Mouse (Mus musculus) embryo, embryonic 10.5 days (tissue): ENCODE data around the gene Lin7b.
"Not testable (repeated sequence)": the region's sequence is repeated elsewhere in the genome, so short reads cannot be mapped to it uniquely, and the experiment has no call there.

Source experiments
- DNase-seq: peaks from one replicate; pipeline ENCODE4 v3.0.0-alpha.2; 2015; ENCODE audit warnings: low spot score

The Lin7b gene

DNA sequence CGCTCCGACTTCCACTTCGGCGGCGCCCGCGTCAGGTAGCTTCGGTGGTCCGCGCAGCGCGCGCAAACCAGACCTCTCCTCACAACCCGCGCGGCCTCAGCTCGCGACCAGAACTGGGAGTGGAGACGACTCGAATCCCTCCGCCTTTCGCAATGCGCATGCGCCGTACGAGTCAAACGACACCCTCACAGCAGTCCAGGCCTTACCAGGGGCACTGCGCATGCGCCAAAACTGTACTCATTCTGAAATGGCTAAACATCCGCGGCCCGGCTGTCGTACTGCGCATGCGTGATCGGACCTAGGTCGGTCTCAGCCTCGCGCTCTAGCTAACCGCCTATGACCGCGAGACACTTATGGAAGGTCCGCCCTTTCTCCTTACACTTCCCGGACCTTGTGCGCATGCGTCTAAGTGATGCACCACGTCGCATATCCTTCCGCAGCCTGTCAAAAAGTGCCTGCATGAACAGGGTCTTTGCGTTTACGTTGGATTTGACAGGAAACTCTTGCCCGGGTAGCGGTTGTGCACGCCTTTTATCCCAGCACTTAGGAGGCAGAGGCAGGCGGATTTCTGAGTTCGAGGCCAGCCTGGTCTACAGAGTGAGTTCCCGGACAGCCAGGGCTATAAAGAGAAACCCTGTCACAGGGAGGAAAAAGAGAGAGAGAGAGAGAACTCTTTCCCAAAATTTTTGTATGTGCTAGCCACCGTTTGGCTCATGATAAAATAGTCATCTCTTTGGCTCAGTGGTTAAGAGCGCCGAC lies 25.4 kb upstream of the Lin7b start, which contains the start of gene Snrnp70:
TSS of gene Snrnp70 (minus strand) at position 165 of the 759 bp plus-strand sequence.
- peak; percentile 100 for DNase-seq

DNA sequence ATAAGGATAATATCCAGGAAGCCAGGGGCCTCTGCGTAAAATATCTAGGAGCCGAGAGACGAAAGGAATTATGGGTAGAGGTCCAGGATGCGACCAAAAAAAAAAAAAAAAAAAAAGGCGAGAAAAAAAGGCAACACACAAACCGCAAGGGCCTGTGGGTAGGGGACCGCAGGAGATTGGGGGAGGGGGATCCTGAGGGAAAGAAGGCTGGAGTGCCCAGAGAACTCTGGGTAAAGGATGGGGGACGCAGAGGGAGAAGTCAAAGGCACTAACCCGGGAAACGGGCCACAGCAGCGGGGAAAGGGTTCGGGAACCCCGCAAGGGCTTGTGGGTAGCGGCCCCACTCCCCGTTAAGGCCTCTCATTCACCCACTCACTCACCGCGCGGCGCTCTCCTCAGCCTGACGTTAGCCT lies 24.8 kb upstream of the Lin7b start:
- peak; percentile 92 for DNase-seq

GRCm38 (mm10) chr7:45386077-45386476 lies 15.7 kb upstream of the Lin7b start:
- DNase-seq, result peak; percentile 48

DNA sequence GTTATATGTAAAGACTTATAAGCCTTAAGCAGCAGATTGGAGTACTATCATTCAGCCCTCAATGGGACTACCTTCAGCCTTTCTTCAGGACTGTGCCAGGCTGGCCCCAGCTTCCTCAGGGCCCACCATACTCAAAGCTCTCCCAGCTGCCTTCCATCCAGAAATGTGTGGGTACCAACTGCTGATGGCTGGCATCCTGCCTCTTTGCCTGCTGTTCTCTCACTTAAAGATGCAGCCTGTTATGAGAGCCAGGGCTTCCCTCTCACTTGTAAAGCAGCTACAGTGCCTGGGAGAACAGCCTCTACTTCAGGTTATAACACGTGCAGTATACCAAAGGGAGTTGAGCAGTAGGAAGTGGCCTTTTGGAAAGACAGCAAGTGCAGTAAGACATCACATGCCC lies 5.7 kb upstream of the Lin7b start:
- no peak for DNase-seq

DNA sequence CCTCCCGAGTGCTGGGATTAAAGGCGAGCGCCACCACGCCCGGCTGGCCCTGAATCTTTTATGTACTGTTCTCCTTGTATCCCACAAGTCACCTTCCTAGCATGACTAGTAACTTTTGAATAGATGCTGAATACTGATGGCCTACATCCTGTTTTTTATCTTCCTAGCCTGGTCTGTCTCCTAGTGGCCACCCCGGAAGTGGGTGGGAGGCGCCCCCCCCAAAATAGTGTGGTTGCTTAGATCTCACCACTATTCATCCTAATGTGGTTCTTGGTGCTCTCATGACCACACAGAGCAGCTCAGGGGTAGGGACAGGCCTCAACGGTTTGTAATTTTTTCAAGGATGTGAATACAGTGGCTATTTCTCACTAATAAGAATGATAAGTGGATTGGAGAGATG lies 4.2 kb upstream of the Lin7b start:
- DNase-seq, result no peak

GRCm38 (mm10) chr7:45372371-45372770 lies 2.0 kb upstream of the Lin7b start:
- no peak for DNase-seq

DNA sequence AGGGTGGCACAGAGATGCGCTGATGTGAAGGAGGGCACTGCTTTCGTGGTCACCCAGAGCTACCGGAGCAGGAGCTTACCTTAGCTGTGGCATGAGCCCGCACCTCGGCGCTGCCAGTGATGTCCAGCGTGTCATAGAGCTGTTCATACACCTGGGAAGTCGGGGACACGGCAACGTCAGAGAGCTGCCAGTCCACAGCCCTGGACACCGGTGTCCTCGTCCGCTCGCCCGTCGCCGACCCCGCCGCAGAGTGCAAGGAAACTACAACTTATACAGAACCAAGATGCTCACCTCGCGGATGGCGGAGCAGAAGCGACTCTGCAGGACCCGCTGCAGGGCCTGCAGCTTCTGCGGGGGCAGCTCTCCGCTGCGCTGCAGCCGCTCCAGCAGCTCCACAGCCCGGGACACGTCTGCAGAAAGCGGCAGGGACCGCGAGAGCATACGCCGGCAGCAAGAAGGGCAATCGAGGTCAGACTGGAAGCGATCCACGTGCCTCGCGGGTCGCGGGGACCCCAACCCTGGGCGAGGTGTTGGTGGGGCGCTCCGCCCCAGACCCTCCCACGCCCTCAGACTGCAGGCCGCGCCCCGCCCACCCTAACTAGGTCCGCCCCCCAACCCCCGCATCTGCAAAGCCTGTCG lies 428 bp downstream of the Lin7b start:
- DNase-seq, result no peak

GRCm38 (mm10) chr7:45369022-45369745 lies 1.2 kb downstream of the Lin7b start:
- no peak for DNase-seq

DNA sequence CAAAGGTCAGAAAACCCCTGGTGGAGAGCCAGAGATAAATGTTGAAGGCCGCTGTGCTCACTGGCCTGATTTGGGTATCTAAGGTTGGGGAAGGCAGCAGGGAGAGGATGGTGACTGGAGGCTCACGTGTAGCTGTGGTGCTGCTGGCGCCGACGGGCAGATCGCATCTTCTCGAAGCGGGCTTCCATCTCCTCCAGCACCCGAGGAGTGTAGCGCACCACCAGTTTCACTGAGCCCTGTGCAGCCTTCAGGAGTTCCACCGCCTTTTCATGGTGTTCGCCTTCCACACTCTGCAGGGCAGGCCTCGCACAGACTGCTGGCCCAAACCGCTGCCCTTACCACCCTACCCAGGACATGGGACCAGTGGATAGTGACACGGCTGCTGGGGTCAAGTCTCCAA lies 2.2 kb downstream of the Lin7b start:
- DNase-seq, result no peak

GRCm38 (mm10) chr7:45367020-45367880 lies 3.1 kb downstream of the Lin7b start:
- DNase-seq, result peak; percentile 96

DNA sequence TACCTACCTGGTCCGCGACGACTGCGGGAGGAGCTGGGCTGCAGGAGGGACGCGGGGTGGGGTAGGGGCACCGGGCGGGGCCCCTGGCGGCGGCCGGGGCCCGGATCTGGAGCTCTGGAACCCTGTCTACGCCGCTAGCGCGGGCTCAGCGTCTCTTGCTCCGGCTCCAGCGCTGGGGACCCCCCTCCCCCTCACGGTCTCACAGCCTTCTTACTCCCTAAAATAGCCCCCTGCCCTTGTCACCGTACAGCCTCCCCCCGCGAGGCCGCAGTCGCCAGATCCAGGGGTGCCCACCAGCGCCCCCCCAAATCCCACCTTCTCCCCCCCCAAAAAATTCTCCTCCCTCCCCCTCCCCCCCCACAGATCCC lies 3.7 kb downstream of the Lin7b start, which contains the start of gene Ppfia3:
TSS of gene Ppfia3 (minus strand) at position 368 of the 368 bp plus-strand sequence.
- DNase-seq, result no peak

- DNase-seq, result peak; percentile 67
Measured at GRCm38 (mm10) chr7:45365742-45366651, 4.4 kb downstream of the Lin7b start.

DNA sequence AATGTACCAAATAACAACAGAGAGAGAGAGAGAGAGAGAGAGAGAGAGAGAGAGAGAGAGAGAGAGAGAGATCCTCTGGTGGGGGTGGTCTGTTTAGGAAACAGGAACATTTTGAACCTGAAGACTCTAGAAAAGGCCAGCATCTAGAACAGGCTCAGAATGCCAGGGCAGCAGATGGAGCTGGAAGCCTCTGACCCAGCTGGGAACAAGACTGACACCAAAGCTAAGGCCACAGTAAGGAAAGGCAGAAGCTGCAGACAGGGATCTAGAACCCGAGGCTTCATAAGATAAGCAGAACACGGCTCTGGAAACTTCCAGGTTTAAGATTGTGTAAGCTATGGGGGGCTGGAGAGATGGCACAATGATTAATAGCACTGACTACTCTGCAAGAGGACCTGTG lies 6.4 kb downstream of the Lin7b start:
- DNase-seq, result no peak

- DNase-seq, result peak; percentile 84
Measured at GRCm38 (mm10) chr7:45362801-45363200, 7.6 kb downstream of the Lin7b start.

DNA sequence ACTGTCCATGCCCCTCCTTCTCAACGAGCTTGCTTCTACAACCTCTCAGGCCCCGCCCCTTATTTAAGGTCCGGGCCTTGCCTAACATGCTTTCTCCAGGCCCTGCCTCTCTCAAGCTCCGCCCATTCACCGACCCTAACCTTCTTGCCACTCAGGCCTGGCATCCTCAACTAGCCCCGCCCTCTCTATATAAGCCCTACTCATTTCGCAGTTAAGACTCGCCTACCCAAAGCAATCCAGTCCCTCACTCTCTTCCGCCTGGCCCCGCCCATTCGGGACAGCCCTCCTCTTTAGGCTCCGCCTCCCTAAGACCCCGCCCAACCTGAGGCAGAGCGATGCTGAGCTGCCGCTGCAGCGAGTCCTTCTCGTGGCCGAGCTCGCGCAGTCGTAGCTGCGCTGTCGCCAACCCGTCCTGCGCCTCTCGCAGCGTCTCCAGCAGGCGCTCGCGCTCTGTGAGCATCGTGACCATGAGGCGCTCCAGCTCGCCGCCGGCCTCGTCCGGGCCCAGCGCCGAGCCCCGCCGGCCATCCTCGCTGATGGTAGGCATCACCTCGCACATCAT lies 9.1 kb downstream of the Lin7b start:
- DNase-seq, result peak; percentile 94

DNA sequence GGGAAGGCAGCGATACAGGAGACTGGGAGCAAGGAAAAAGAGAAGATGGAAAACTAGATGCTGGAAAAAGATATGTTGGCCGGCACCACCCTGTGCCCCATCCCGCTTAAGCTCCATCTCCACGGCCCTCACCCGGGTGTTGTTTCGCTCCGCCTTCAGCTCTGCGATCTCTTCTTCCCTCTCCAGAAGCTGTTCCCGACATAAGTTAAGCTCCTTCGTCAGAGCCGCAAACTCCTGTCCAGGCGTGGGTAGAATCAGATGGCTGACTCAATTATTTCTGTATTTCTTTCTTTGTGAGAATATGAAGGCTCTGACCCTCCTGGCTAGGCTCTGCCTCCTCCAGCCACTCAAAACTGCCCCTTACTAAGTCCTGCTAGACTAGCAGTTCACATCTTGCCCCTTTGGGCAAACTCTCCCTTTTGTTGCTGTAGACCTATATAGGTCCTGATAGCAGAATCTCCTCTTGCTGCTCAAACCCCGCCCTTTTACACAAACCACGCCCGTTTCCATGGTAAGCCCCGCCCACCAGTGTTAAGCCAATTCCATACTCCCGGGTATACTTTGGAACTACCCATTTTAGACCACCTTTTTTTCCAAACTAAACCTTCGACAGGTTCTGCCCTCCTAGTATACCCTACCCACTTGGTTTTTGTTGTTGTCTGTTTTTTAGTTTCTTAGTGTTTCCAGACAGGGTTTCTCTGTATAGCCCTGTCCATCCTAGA lies 9.8 kb downstream of the Lin7b start:
- no peak for DNase-seq

- not testable (repeated sequence) for DNase-seq
Measured at GRCm38 (mm10) chr7:45359081-45359480, 11.3 kb downstream of the Lin7b start.

DNA sequence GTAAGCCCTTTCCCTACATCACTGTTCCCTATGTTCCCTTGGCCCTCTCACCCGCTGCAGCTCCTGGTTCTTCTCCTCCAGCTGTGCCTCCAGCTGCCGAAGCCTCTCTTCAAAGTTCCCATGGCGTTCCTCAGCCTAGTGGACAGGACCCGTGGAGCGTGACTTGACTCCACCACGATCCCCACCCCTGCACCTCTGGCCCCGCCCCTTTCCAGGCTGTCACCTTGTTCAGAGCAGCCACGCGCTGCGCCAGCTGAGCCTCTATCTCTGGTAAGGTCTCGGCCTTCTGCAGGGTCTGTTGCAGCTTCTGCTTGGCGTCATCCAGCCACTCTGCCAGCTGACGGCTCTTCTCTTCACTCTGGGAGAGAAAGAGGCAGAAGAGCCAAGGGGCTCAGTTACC lies 14.3 kb downstream of the Lin7b start:
- DNase-seq, result no peak

GRCm38 (mm10) chr7:45355318-45356020 lies 14.9 kb downstream of the Lin7b start:
- DNase-seq, result no peak
